Comparison of ENCODE assay signal across 13 mouse cellular contexts in the genomic region with DNA sequence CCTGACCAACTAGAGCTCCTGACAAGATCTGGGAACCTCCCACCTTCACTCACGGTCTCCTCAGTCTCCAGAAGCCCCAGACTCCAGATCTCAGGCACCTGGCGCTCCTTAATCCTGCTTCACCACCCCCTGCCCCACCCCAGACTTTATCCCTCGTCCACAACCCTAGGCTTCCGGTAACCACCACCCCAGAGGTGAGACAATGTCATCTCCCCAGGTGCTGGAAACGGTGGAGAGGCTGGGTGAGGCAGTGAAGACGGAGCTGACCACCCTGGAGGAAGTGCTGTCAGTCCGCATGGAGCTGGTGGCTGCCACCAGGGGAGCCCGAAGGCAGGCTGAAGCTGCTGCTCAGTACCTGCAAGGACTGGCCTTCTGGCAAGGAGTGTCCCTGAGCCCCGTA. TPM values are rescaled to one million over a fixed set of nuclear protein-coding genes. Genes with fewer than 3 reads are reported as not detected.
A peak's percentile ranks its signal among the peaks of the same experiment; 100 is the strongest.
DNase-seq lines count a peak whose midpoint lies in the region; ATAC-seq and TF ChIP-seq lines count a peak whose summit lies in the region.
"Had no signal": no experiment of that assay in that cellular context is flagged by ENCODE, and none has a peak within 500 bp of the region (broad histone marks: within the 10 kb centered on the region; RNA-seq: fewer than 3 reads in every experiment).

No protein-coding gene starts in this region.

- intact Hi-C loops in left cerebral cortex, postnatal 4 days (cut with DNase I), result no loop called here
- intact Hi-C loops in left cerebral cortex, postnatal 25 days (cut with DNase I), result no loop called here

- H3K9me3 ChIP-seq in hindbrain, embryonic 13.5 days, result no peaks in the 10 kb centered on the region
- H3K9me3 ChIP-seq in neural tube, embryonic 14.5 days (ENCODE audit: control insufficient read depth, low read length), result no peaks in the 10 kb centered on the region
- H3K9me3 ChIP-seq: limb, embryonic 13.5 days; megakaryocyte, embryonic 14.5 days had no signal

- H3K4me1 ChIP-seq in cortical plate, adult 2 months (ENCODE audit: control insufficient read depth, insufficient read depth, low read length), result peaks cover 18% of the 10 kb centered on the region
- H3K4me1 ChIP-seq in hindbrain, embryonic 13.5 days (replicated peaks), result peaks cover 73% of the 10 kb centered on the region
- H3K4me1 ChIP-seq in neural tube, embryonic 14.5 days (ENCODE audit: control insufficient read depth, insufficient read depth, low read length), result peaks cover 7% of the 10 kb centered on the region; the same call in 1 of the 2 replicates

- TF ChIP-seq POLR2A in cortical plate, adult 2 months (IDR thresholded peaks at IDR 0.05; ENCODE audit: extremely low read depth, insufficient read depth, low read length), result no peak

- no peak for ATAC-seq in hindbrain, embryonic 13.5 days (ENCODE audit: low FRiP score)
- ATAC-seq in neural tube, embryonic 14.5 days (ENCODE audit: low read depth), result no peak

- 31% methylated on average over 9 of the region's 9 CpGs for WGBS in hindbrain, embryonic 13.5 days
- WGBS in neural tube, embryonic 14.5 days, result 35% methylated on average over 9 of the region's 9 CpGs

- TF ChIP-seq CTCF in cortical plate, adult 2 months (IDR thresholded peaks at IDR 0.05; ENCODE audit: extremely low read depth, insufficient read depth, low read length), result no peak

- H3K36me3 ChIP-seq in hindbrain, embryonic 13.5 days, result peaks cover 25% of the 10 kb centered on the region
- 0 out of 2 replicates have a peak, but pooled peaks cover 3% of the 10 kb centered on the region for H3K36me3 ChIP-seq in neural tube, embryonic 14.5 days (ENCODE audit: control insufficient read depth, insufficient read depth, low read length)
- H3K36me3 ChIP-seq: limb, embryonic 13.5 days had no signal

- peak overlapping the region; percentile 58 for H3K9ac ChIP-seq in hindbrain, embryonic 13.5 days
- peak overlapping the region; percentile 0; the same call in 1 of the 2 replicates for H3K9ac ChIP-seq in neural tube, embryonic 14.5 days (replicated peaks; ENCODE audit: low read depth, low read length)
- H3K9ac ChIP-seq: limb, embryonic 13.5 days had no signal

- H3K4me3 ChIP-seq in cortical plate, adult 2 months (ENCODE audit: insufficient read depth, low read length), result no peak overlapping the region
- H3K4me3 ChIP-seq in hindbrain, embryonic 13.5 days, result no peak overlapping the region
- no peak overlapping the region for H3K4me3 ChIP-seq in neural tube, embryonic 14.5 days (ENCODE audit: low read depth, low read length)
- H3K4me3 ChIP-seq: megakaryocyte, embryonic 14.5 days had no signal

- H3K27me3 ChIP-seq in hindbrain, embryonic 13.5 days, result no peaks in the 10 kb centered on the region
- H3K27me3 ChIP-seq in neural tube, embryonic 14.5 days (ENCODE audit: control insufficient read depth, insufficient read depth, low read length), result no peaks in the 10 kb centered on the region

- H3K27ac ChIP-seq in cortical plate, adult 2 months (ENCODE audit: insufficient read depth, low read length), result peak overlapping the region; percentile 92
- H3K27ac ChIP-seq in hindbrain, embryonic 13.5 days, result peak overlapping the region; percentile 90
- H3K27ac ChIP-seq in neural tube, embryonic 14.5 days (ENCODE audit: low read depth, low read length), result peak overlapping the region; percentile 79
- H3K27ac ChIP-seq: limb, embryonic 13.5 days had no signal

- peak; percentile 1 for DNase-seq in left cerebral cortex, postnatal 4 days
- no peak for DNase-seq in left cerebral cortex, postnatal 25 days (ENCODE audit: low spot score in 2 of 2)
- DNase-seq in right cerebral cortex, postnatal 4 days, result no peak
- DNase-seq in kidney, postnatal 25 days, result no peak
- no peak for DNase-seq in right cerebral cortex, postnatal 14 days
- DNase-seq: kidney, postnatal 36 days; thymus, postnatal 25 days had no signal

- peak overlapping the region; percentile 64; the same call in 1 of the 2 replicates for H3K4me2 ChIP-seq in hindbrain, embryonic 13.5 days
- H3K4me2 ChIP-seq in neural tube, embryonic 14.5 days (ENCODE audit: low read depth, low read length), result peak overlapping the region; percentile 44; the same call in 1 of the 2 replicates

RNA-seq across cellular contexts. Expression of a gene that starts 6.1 kb away (rescaled TPM):
- total RNA-seq in left cerebral cortex, postnatal 4 days (2021), result 100 to 1,000 TPM; 292 to 311 TPM
- total RNA-seq in left cerebral cortex, postnatal 25 days (2021), result 100 to 1,000 TPM; 743 to 807 TPM
- 817 and 841 TPM in 2 replicates for polyA plus RNA-seq in cortical plate, adult 2 months (2012; rRNA removed)
- 132 and 138 TPM in 2 replicates for polyA plus RNA-seq in hindbrain, embryonic 13.5 days (2015; fragmentation: Nextera tagmentation; extraction: Ambion mirVana)
- polyA plus RNA-seq in neural tube, embryonic 14.5 days (2014; fragmentation: Nextera tagmentation; extraction: Ambion mirVana), result 149 and 151 TPM in 2 replicates
- total RNA-seq: common myeloid progenitor, adult 5-6 weeks had no signal

RNA-seq across cellular contexts. Expression of a gene that starts 11.5 kb away (rescaled TPM):
- total RNA-seq in left cerebral cortex, postnatal 4 days (2021), result 100 to 1,000 TPM; 167 to 177 TPM
- total RNA-seq in left cerebral cortex, postnatal 25 days (2021), result 100 to 1,000 TPM; 120 to 142 TPM
- 481 and 484 TPM in 2 replicates for polyA plus RNA-seq in cortical plate, adult 2 months (2012; rRNA removed)
- polyA plus RNA-seq in hindbrain, embryonic 13.5 days (2015; fragmentation: Nextera tagmentation; extraction: Ambion mirVana), result 77.0 and 79.4 TPM in 2 replicates
- 62.4 and 68.1 TPM in 2 replicates for polyA plus RNA-seq in neural tube, embryonic 14.5 days (2014; fragmentation: Nextera tagmentation; extraction: Ambion mirVana)

RNA-seq across cellular contexts. Expression of a gene that starts 24.9 kb away (rescaled TPM):
- 1 to 10 TPM; 5.3 to 5.5 TPM for total RNA-seq in left cerebral cortex, postnatal 4 days (2021)
- 1 to 10 TPM; 6.8 to 7.2 TPM for total RNA-seq in left cerebral cortex, postnatal 25 days (2021)
- 8.4 and 8.5 TPM in 2 replicates for polyA plus RNA-seq in cortical plate, adult 2 months (2012; rRNA removed)
- polyA plus RNA-seq in hindbrain, embryonic 13.5 days (2015; fragmentation: Nextera tagmentation; extraction: Ambion mirVana), result 4.7 TPM in 2 replicates
- 4.1 and 4.6 TPM in 2 replicates for polyA plus RNA-seq in neural tube, embryonic 14.5 days (2014; fragmentation: Nextera tagmentation; extraction: Ambion mirVana)

RNA-seq across cellular contexts. Expression of a gene that starts 39.4 kb away (rescaled TPM):
- total RNA-seq in left cerebral cortex, postnatal 4 days (2021), result 1 to 10 TPM; 3.0 to 4.0 TPM
- 1 to 10 TPM; 1.4 to 1.9 TPM for total RNA-seq in left cerebral cortex, postnatal 25 days (2021)
- 3.7 and 4.8 TPM in 2 replicates for polyA plus RNA-seq in cortical plate, adult 2 months (2012; rRNA removed)
- 8.4 and 10.1 TPM in 2 replicates for polyA plus RNA-seq in hindbrain, embryonic 13.5 days (2015; fragmentation: Nextera tagmentation; extraction: Ambion mirVana)
- polyA plus RNA-seq in neural tube, embryonic 14.5 days (2014; fragmentation: Nextera tagmentation; extraction: Ambion mirVana), result 3.0 and 9.8 TPM in 2 replicates
